ENCODE assay signal across 16 mouse cellular contexts in genomic region chr12:15114793-15115192, GRCm38 (mm10).
DNase-seq lines count a peak whose midpoint lies in the region; TF ChIP-seq lines count a peak whose summit lies in the region.
"Had no signal": no experiment of that assay in that cellular context is flagged by ENCODE, and none has a peak within 500 bp of the region (broad histone marks: within the 10 kb centered on the region; RNA-seq: fewer than 3 reads in every experiment).

No protein-coding gene starts in this region.

- H3K9ac ChIP-seq in ES-E14 (ENCODE audit: insufficient read depth, low read depth, low read length, poor library complexity, severe bottlenecking), result no peak overlapping the region
- H3K9ac ChIP-seq: forebrain, postnatal 0 days; hindbrain, embryonic 12.5 days; hindbrain, embryonic 15.5 days had no signal

- DNase-seq in testis, postnatal 14 days (ENCODE audit: low spot score), result peak; percentile 11
- DNase-seq in testis, postnatal 10 days (ENCODE audit: low spot score), result no peak
- peak; percentile 33 for DNase-seq in ES-E14 (ENCODE audit: low read depth, low spot score)
- DNase-seq in ZHBTc4 (ENCODE audit: low read depth, low spot score), result peak; percentile 98
- no peak for DNase-seq in B cell, adult 2 months
- DNase-seq in left cerebral cortex, adult 2 months (ENCODE audit: extremely low spot score in 1 of 2, low spot score in 2 of 2), result no peak
- DNase-seq: adrenal gland, adult 8-10 months; adrenal gland, postnatal 25 days; cerebellum, adult 18-20 months; cerebellum, adult 9-10 months; cerebellum, postnatal 14 days; forebrain, postnatal 0 days; gastrocnemius, postnatal 25 days; heart, adult 11 months had no signal

- no peaks in the 10 kb centered on the region for H3K36me3 ChIP-seq in ES-E14 (ENCODE audit: control insufficient read depth, insufficient read depth, low read length, poor library complexity, severe bottlenecking)
- H3K36me3 ChIP-seq: hindbrain, embryonic 12.5 days; hindbrain, embryonic 15.5 days had no signal

- TF ChIP-seq CTCF in left cerebral cortex, adult 2 months (IDR thresholded peaks at IDR 0.05), result no peak

- H3K4me1 ChIP-seq in ES-E14 (ENCODE audit: control insufficient read depth in 2 of 2, insufficient read depth in 2 of 2, low read length in 2 of 2, poor library complexity in 1 of 2), result peaks cover 1 to 2% of the 10 kb centered on the region in 2 experiments; a peak in 2 of 4 replicates
- H3K4me1 ChIP-seq: hindbrain, embryonic 12.5 days; hindbrain, embryonic 15.5 days had no signal

- H3K4me3 ChIP-seq in ES-E14 (ENCODE audit: insufficient read depth in 1 of 2, low read depth in 1 of 2, low read length in 2 of 2, poor library complexity in 1 of 2, severe bottlenecking in 1 of 2), result no peak overlapping the region
- no peak overlapping the region for H3K4me3 ChIP-seq in left cerebral cortex, adult 2 months
- H3K4me3 ChIP-seq: hindbrain, embryonic 12.5 days; hindbrain, embryonic 15.5 days had no signal

- intact Hi-C loops in left cerebral cortex, adult 2 months (cut with DNase I), result no loop called here

- 0 out of 2 replicates have a peak, but pooled peaks cover 1% of the 10 kb centered on the region for H3K9me3 ChIP-seq in ES-E14 (ENCODE audit: control insufficient read depth, insufficient read depth, low read depth, low read length)
- H3K9me3 ChIP-seq: hindbrain, embryonic 12.5 days; hindbrain, embryonic 15.5 days had no signal

- in situ Hi-C loops in ES-E14 (cut with MboI; ENCODE audit: low sequenced_read_pairs in 2 of 2, unreplicated experiment in 2 of 2), result no loop called here

- no peak overlapping the region for H3K27ac ChIP-seq in ES-E14 (ENCODE audit: insufficient read depth, low read depth, low read length, poor library complexity, severe bottlenecking)
- no peak overlapping the region for H3K27ac ChIP-seq in left cerebral cortex, adult 2 months
- H3K27ac ChIP-seq: hindbrain, embryonic 12.5 days; hindbrain, embryonic 15.5 days had no signal

TF ChIP-seq in ES-E14, 5 proteins besides CTCF, POLR2A, EP300 and RAD21:
- TF ChIP-seq HCFC1 (IDR thresholded peaks at IDR 0.05; ENCODE audit: borderline replicate concordance, insufficient read depth, low read length) (no peak), MAFK (IDR thresholded peaks at IDR 0.05; ENCODE audit: insufficient read depth, low read depth, low read length) (no peak), ZNF384 (IDR thresholded peaks at IDR 0.05; ENCODE audit: low read depth, low read length) (no peak), CHD2 (IDR thresholded peaks at IDR 0.05; ENCODE audit: low read depth, low read length) (no peak)

Comparison
In these comparisons a context has a peak if more than half of its experiments do, and no peak if none do; other contexts are left out.
1. DNase-seq: peak in testis, postnatal 14 days (single experiment), ES-E14 (single experiment) and ZHBTc4 (single experiment); none in testis, postnatal 10 days (single experiment), B cell, adult 2 months (0 of 2) and left cerebral cortex, adult 2 months (0 of 2).